Mouse (Mus musculus): ENCODE measurements around the gene Lpin3.

Lpin3 gene

GRCm38 (mm10) chr2:160886221-160886620, 5.8 kb downstream of the Lpin3 start:
- no peak for DNase-seq (ENCODE audit: low read depth in 1 of 2, low spot score in 2 of 2)

GRCm38 (mm10) chr2:160887284-160887683, 6.8 kb downstream of the Lpin3 start:
- peak in 1 of 2 experiments; percentile 50 for DNase-seq (ENCODE audit: low read depth in 1 of 2, low spot score in 2 of 2)

DNA sequence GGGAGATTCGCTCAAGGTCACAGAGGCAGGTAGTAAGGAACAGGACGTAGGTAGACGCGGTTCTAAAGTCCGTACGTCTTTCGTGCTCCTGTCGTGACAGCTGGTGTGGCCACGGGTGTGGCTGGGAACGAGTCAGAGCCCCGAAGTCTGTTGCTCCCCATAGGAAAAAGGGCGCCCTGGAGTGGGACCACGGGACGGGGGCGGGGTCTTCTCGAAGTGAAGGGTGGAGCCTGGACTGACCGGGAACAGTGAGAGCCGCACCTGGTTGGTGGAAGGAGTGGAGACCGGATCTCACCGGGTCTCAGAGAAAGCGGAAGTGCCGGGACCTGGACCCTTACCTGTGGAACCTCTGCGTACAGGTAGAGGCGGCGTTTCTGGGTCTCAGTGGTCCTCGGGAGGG, 7.4 kb downstream of the Lpin3 start:
- DNase-seq (ENCODE audit: low read depth in 1 of 2, low spot score in 2 of 2), result no peak

- no peak for DNase-seq (ENCODE audit: low read depth in 1 of 2, low spot score in 2 of 2)
Observed at GRCm38 (mm10) chr2:160891045-160891444, 10.6 kb downstream of the Lpin3 start.

- no peak for DNase-seq (ENCODE audit: low read depth in 1 of 2, low spot score in 2 of 2)
Observed at GRCm38 (mm10) chr2:160891697-160892096, 11.2 kb downstream of the Lpin3 start.

- DNase-seq (ENCODE audit: low read depth in 1 of 2, low spot score in 2 of 2), result no peak
Observed at GRCm38 (mm10) chr2:160901656-160902412, 21.4 kb downstream of the Lpin3 start.

GRCm38 (mm10) chr2:160905301-160905700, 24.8 kb downstream of the Lpin3 start:
- no peak for DNase-seq (ENCODE audit: low read depth in 1 of 2, low spot score in 2 of 2)

DNA sequence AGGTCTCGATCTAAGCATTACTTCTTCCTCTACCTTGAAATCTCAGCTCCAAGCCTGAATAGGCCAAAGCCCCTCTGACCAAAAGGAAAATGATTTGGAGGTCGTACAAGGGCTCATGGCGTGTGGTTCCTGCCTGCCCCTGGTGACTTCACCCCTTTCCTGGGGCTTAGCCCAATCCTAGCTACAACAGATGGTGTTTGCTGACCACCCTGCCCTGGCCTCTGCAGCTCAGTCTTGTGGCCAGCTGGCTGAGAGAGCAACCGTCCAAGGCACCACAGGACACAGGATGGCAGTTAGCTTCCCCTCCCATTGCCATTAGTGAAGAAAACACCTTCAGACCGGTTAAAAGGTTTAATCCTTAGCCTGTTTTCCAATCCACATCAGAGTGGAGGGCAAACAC, 25.6 kb downstream of the Lpin3 start:
- DNase-seq (ENCODE audit: low read depth in 1 of 2, low spot score in 2 of 2), result no peak

- DNase-seq (ENCODE audit: low read depth in 1 of 2, low spot score in 2 of 2), result no peak
Observed at GRCm38 (mm10) chr2:160908607-160909006, 28.1 kb downstream of the Lpin3 start.

GRCm38 (mm10) chr2:160910633-160911032, 30.2 kb downstream of the Lpin3 start:
- DNase-seq (ENCODE audit: low read depth in 1 of 2, low spot score in 2 of 2), result no peak

GRCm38 (mm10) chr2:160911558-160912201, 31.2 kb downstream of the Lpin3 start:
- DNase-seq (ENCODE audit: low read depth in 1 of 2, low spot score in 2 of 2), result no peak

GRCm38 (mm10) chr2:160912231-160912671, 31.8 kb downstream of the Lpin3 start, which contains the start of gene Emilin3:
Gene Emilin3 (minus strand): TSS chr2:160912328.
- no peak for DNase-seq (ENCODE audit: low read depth in 1 of 2, low spot score in 2 of 2)

DNA sequence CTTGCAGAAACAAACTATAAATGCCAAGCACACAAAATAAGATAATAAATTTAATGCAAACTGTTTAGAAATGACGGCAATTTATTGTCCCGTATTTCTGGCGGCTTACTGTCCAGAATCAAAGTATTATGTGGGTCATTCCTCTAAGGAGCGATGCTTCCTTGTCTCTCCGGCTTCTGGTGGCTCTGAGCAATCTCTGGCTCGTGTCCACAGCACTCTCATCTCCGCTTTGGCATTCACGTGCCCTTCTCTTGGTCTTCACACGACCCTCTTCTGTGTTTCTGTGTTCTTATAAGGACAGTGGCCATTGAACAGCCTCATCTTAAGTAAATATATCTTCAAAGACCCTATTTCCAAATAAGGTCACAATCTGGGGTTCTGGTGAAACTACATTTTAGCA, 34.2 kb downstream of the Lpin3 start:
- no peak for DNase-seq (ENCODE audit: low read depth in 1 of 2, low spot score in 2 of 2)

GRCm38 (mm10) chr2:160915821-160916610, 35.5 kb downstream of the Lpin3 start:
- DNase-seq (ENCODE audit: low read depth in 1 of 2, low spot score in 2 of 2), result no peak

DNA sequence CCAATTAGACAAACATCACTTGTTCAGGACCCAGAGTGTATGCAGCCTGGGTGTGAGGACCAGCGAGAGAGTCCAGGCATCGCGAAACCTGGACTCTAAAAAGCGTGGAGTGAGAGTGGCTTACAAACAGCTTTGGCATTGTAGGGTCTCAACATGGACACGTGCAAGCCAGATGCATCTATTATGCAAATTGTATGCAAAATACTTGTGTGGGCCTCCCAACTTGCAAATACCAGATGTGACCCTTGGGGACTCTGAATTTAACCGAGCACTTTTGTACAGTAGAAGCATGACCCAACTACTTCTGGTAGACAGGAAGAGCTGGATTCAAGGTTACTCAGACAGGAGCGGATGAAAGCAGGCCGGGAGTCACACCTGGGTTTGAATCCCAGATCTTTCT, 36.2 kb downstream of the Lpin3 start:
- DNase-seq (ENCODE audit: low read depth in 1 of 2, low spot score in 2 of 2), result no peak

DNA sequence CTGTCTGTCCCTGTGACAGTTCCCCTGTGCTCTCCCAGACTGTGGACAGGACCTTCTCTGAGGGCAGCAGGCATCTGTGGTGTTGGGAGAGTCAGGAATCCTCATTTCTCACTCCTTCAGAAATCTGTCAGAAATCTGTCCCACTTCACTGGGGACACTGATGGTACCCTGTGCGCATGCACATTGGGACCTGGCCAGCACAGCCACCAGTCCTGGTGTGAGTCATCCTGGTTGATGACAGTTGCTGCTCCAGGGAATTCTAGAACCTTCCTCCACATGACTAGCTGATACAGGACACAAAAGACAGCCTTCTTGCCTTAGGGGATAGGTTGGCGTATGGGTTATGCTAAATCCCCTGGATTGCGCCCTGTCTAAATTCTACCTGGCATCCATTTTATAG, 36.8 kb downstream of the Lpin3 start:
- DNase-seq (ENCODE audit: low read depth in 1 of 2, low spot score in 2 of 2), result no peak

DNA sequence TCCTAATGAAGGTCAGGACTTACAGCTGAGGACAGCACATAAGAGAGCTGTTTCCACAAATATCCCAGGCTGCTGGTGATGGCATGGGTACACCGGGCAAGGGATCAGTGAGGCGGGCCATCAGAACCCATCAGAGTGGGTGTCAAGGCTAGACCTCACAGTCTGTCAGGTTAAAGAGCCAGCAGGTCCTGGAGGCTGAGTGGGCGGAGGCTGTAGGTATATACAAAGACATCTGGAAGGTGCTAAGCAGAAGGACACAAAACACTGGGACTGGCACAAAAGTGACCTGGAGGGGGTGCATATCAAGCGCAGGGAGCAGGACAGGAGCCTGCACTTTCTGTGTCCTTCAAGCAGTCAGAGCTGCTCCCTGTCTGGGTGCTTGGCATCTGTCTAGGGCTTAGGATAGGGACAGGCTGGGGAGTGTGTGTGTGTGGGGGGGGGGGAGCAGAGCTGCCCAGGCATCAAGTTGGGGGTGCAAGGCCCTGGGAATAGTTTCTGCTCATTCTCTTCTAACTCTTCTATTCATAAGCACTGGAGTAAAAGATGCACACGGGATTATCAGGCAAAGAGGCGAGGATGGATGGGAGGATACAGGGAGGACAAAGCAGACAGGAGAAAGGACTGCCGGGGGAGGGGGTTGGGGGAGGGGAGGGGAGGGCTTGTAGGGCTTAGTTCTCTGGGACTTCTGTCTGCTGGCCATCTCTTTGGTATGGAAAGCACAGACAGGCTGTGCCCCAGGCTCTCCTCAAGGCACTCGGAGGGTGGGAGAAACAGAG, 37.9 kb downstream of the Lpin3 start:
- DNase-seq (ENCODE audit: low read depth in 1 of 2, low spot score in 2 of 2), result no peak

GRCm38 (mm10) chr2:160918930-160919215, 38.4 kb downstream of the Lpin3 start:
- DNase-seq (ENCODE audit: low read depth in 1 of 2, low spot score in 2 of 2), result no peak

- DNase-seq (ENCODE audit: low read depth in 1 of 2, low spot score in 2 of 2), result no peak
Observed at GRCm38 (mm10) chr2:160921285-160921684, 40.8 kb downstream of the Lpin3 start.

- DNase-seq (ENCODE audit: low read depth in 1 of 2, low spot score in 2 of 2), result no peak
Observed at GRCm38 (mm10) chr2:160925203-160925602, 44.7 kb downstream of the Lpin3 start.

DNA sequence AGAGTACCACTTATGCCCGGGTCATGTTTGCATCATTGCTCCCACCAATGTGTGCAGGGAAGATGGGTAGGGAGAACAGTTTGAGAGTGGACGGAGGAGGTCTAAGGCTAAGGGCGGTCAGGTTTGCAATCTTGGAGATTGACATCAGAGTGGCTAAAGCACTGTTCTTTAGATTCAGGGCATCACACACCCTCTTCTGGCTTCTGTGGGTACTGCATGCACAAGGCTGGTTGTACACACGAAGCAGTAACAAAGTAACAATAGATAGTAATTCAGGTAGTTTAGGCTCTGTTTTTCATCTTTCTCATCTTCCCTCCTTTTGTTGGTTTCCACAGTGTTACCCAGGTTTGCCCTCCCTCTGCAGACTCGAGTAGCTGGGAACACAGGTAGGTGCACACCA, 50.9 kb downstream of the Lpin3 start:
- DNase-seq (ENCODE audit: low read depth in 1 of 2, low spot score in 2 of 2), result no peak
